Mouse (Mus musculus): Measurements from ENCODE around the gene Pld2. TPM values are rescaled to one million over a fixed set of nuclear protein-coding genes. Genes with fewer than 3 reads are reported as not detected.
"Not testable (repeated sequence)": the region's sequence is repeated elsewhere in the genome, so short reads cannot be mapped to it uniquely, and the experiment has no call there.

Gene Pld2
- polyA plus RNA-seq, 1 experiment from 2014 or later: 12.6 TPM

- WGBS: 67% methylated on average over 7 of the region's 7 CpGs
- Histone ChIP-seq H3K4me2 (no peak overlapping the region), H3K27me3 (replicated peaks) (peaks cover 28% of the 10 kb centered on the region), H3K4me3 (no peak overlapping the region), H3K9ac (no peak overlapping the region), H3K4me1 (replicated peaks) (no peaks in the 10 kb centered on the region), H3K9me3 (replicated peaks) (no peaks in the 10 kb centered on the region), H3K36me3 (no peaks in the 10 kb centered on the region), H3K27ac (ENCODE audit: poor library complexity, severe bottlenecking) (no peak overlapping the region)
- no peak for ATAC-seq (ENCODE audit: insufficient number of reproducible peaks, low FRiP score)
Measured at GRCm38 (mm10) chr11:70512709-70513342, 27.0 kb upstream of the Pld2 start.

- Histone ChIP-seq H3K9ac (no peak overlapping the region), H3K4me3 (no peak overlapping the region), H3K27me3 (replicated peaks) (peaks cover 21% of the 10 kb centered on the region), H3K4me1 (replicated peaks) (no peaks in the 10 kb centered on the region), H3K36me3 (no peaks in the 10 kb centered on the region), H3K27ac (ENCODE audit: poor library complexity, severe bottlenecking) (no peak overlapping the region), H3K4me2 (no peak overlapping the region), H3K9me3 (replicated peaks) (no peaks in the 10 kb centered on the region)
- WGBS: 61% methylated on average over 11 of the region's 11 CpGs
- ATAC-seq (ENCODE audit: insufficient number of reproducible peaks, low FRiP score): no peak
Measured at GRCm38 (mm10) chr11:70513520-70513919, 26.3 kb upstream of the Pld2 start.

GRCm38 (mm10) chr11:70514288-70514687, 25.6 kb upstream of the Pld2 start, which contains the start of gene Vmo1:
Vmo1 (minus strand) TSS chr11:70514616.
- no peak within 1 kb of the TSS for H3K4me3 ChIP-seq
- no peak within 1 kb of the TSS for H3K4me2 ChIP-seq
- H3K36me3 ChIP-seq: no peaks in the 10 kb centered on the region
- H3K27me3 ChIP-seq (replicated peaks): peaks cover 17% of the 10 kb centered on the region
- H3K4me1 ChIP-seq (replicated peaks): no peaks in the 10 kb centered on the region
- no peaks in the 10 kb centered on the region for H3K9me3 ChIP-seq (replicated peaks)
- WGBS: 86% methylated on average over 7 of the region's 7 CpGs
- ATAC-seq (ENCODE audit: insufficient number of reproducible peaks, low FRiP score): no peak
- H3K27ac ChIP-seq (ENCODE audit: poor library complexity, severe bottlenecking): no peak within 1 kb of the TSS
- H3K9ac ChIP-seq: no peak within 1 kb of the TSS

- H3K9me3 ChIP-seq (replicated peaks): no peaks in the 10 kb centered on the region
- WGBS: 18% methylated on average over 2 of the region's 2 CpGs
- no peak overlapping the region for H3K4me2 ChIP-seq
- peaks cover 11% of the 10 kb centered on the region for H3K4me1 ChIP-seq (replicated peaks)
- 0 out of 2 replicates have a peak, but pooled peaks cover 4% of the 10 kb centered on the region for H3K27me3 ChIP-seq (replicated peaks)
- H3K36me3 ChIP-seq: no peaks in the 10 kb centered on the region
- no peak overlapping the region for H3K27ac ChIP-seq (ENCODE audit: poor library complexity, severe bottlenecking)
- no peak overlapping the region for H3K9ac ChIP-seq
- no peak for ATAC-seq (ENCODE audit: insufficient number of reproducible peaks, low FRiP score)
- no peak overlapping the region for H3K4me3 ChIP-seq
Measured at GRCm38 (mm10) chr11:70516352-70516751, 23.5 kb upstream of the Pld2 start.

- no peak overlapping the region for H3K4me2 ChIP-seq
Measured at GRCm38 (mm10) chr11:70518436-70518835, 21.4 kb upstream of the Pld2 start.

GRCm38 (mm10) chr11:70518923-70519322, 20.9 kb upstream of the Pld2 start, which contains the start of gene Gltpd2:
Gltpd2 (plus strand) TSS chr11:70519196.
- 81% methylated on average over 10 of the region's 10 CpGs for WGBS
- Histone ChIP-seq H3K4me3 (peak within 1 kb of the TSS; percentile 39), H3K9me3 (replicated peaks) (no peaks in the 10 kb centered on the region), H3K36me3 (no peaks in the 10 kb centered on the region), H3K4me1 (replicated peaks) (peaks cover 11% of the 10 kb centered on the region), H3K4me2 (peak within 1 kb of the TSS; percentile 67), H3K27me3 (replicated peaks) (0 out of 2 replicates have a peak, but pooled peaks cover 4% of the 10 kb centered on the region), H3K27ac (ENCODE audit: poor library complexity, severe bottlenecking) (peak within 1 kb of the TSS; percentile 36; the same call in 1 of the 2 replicates), H3K9ac (peak within 1 kb of the TSS; percentile 68)
- ATAC-seq (ENCODE audit: insufficient number of reproducible peaks, low FRiP score): no peak

More at GRCm38 (mm10) chr11:70518436-70518835, 21.4 kb upstream of the Pld2 start:
- H3K4me1 ChIP-seq (replicated peaks): peaks cover 11% of the 10 kb centered on the region
- H3K27ac ChIP-seq (ENCODE audit: poor library complexity, severe bottlenecking): no peak overlapping the region
- 54% methylated on average over 1 of the region's 1 CpGs for WGBS
- no peaks in the 10 kb centered on the region for H3K9me3 ChIP-seq (replicated peaks)
- H3K36me3 ChIP-seq: no peaks in the 10 kb centered on the region
- no peak overlapping the region for H3K4me3 ChIP-seq
- 0 out of 2 replicates have a peak, but pooled peaks cover 4% of the 10 kb centered on the region for H3K27me3 ChIP-seq (replicated peaks)
- H3K9ac ChIP-seq: no peak overlapping the region
- no peak for ATAC-seq (ENCODE audit: insufficient number of reproducible peaks, low FRiP score)

GRCm38 (mm10) chr11:70520178-70520769, 19.6 kb upstream of the Pld2 start:
- H3K9ac ChIP-seq: peak overlapping the region; percentile 68
- ATAC-seq (ENCODE audit: insufficient number of reproducible peaks, low FRiP score): peak; percentile 61; the same call in 1 of the 2 replicates
- peak overlapping the region; percentile 36; the same call in 1 of the 2 replicates for H3K27ac ChIP-seq (ENCODE audit: poor library complexity, severe bottlenecking)
- 6% methylated on average over 41 of the region's 41 CpGs for WGBS
- H3K36me3 ChIP-seq: no peaks in the 10 kb centered on the region
- peak overlapping the region; percentile 39 for H3K4me3 ChIP-seq
- H3K9me3 ChIP-seq (replicated peaks): no peaks in the 10 kb centered on the region
- peaks cover 11% of the 10 kb centered on the region for H3K4me1 ChIP-seq (replicated peaks)
- H3K27me3 ChIP-seq (replicated peaks): 0 out of 2 replicates have a peak, but pooled peaks cover 4% of the 10 kb centered on the region
- H3K4me2 ChIP-seq: peak overlapping the region; percentile 67

- peaks cover 18% of the 10 kb centered on the region for H3K4me1 ChIP-seq (replicated peaks)
- H3K4me2 ChIP-seq; H3K4me3 ChIP-seq; H3K9me3 ChIP-seq (replicated peaks); ATAC-seq (ENCODE audit: insufficient number of reproducible peaks, low FRiP score); H3K27me3 ChIP-seq (replicated peaks); H3K27ac ChIP-seq (ENCODE audit: poor library complexity, severe bottlenecking); H3K9ac ChIP-seq: not testable (repeated sequence)
- peaks cover 24% of the 10 kb centered on the region for H3K36me3 ChIP-seq
- 88% methylated on average over 8 of the region's 8 CpGs for WGBS
Measured at GRCm38 (mm10) chr11:70523306-70523989, 16.4 kb upstream of the Pld2 start.

GRCm38 (mm10) chr11:70524782-70525181, 15.1 kb upstream of the Pld2 start:
- no peak overlapping the region for H3K27ac ChIP-seq (ENCODE audit: poor library complexity, severe bottlenecking)
- H3K9ac ChIP-seq: no peak overlapping the region
- 5% methylated on average over 8 of the region's 8 CpGs for WGBS
- peak overlapping the region; percentile 85 for H3K4me3 ChIP-seq
- peak overlapping the region; percentile 62 for H3K4me2 ChIP-seq
- H3K27me3 ChIP-seq (replicated peaks): no peaks in the 10 kb centered on the region
- H3K4me1 ChIP-seq (replicated peaks): peaks cover 18% of the 10 kb centered on the region
- peak; percentile 2; the same call in 1 of the 2 replicates for ATAC-seq (ENCODE audit: insufficient number of reproducible peaks, low FRiP score)
- peaks cover 30% of the 10 kb centered on the region for H3K36me3 ChIP-seq
- no peaks in the 10 kb centered on the region for H3K9me3 ChIP-seq (replicated peaks)

- H3K4me2 ChIP-seq: peak within 1 kb of the TSS; percentile 71
- H3K36me3 ChIP-seq: peaks cover 30% of the 10 kb centered on the region
- peak within 1 kb of the TSS; percentile 85 for H3K4me3 ChIP-seq
- peak; percentile 95 for ATAC-seq (ENCODE audit: insufficient number of reproducible peaks, low FRiP score)
- H3K27me3 ChIP-seq (replicated peaks): no peaks in the 10 kb centered on the region
- H3K9ac ChIP-seq: peak within 1 kb of the TSS; percentile 82
- peaks cover 13% of the 10 kb centered on the region for H3K4me1 ChIP-seq (replicated peaks)
- H3K27ac ChIP-seq (ENCODE audit: poor library complexity, severe bottlenecking): peak within 1 kb of the TSS; percentile 70
- H3K9me3 ChIP-seq (replicated peaks): no peaks in the 10 kb centered on the region
- WGBS: under 1% methylated on average over 25 of the region's 26 CpGs
Measured at GRCm38 (mm10) chr11:70525184-70525678, 14.6 kb upstream of the Pld2 start, which contains the start of gene Psmb6. Psmb6 (plus strand) TSS chr11:70525367.

GRCm38 (mm10) chr11:70525726-70526125, 14.1 kb upstream of the Pld2 start:
- H3K4me2 ChIP-seq: peak overlapping the region; percentile 71
- no peaks in the 10 kb centered on the region for H3K9me3 ChIP-seq (replicated peaks)
- no peak overlapping the region for H3K27ac ChIP-seq (ENCODE audit: poor library complexity, severe bottlenecking)
- peak overlapping the region; percentile 82 for H3K9ac ChIP-seq
- peak overlapping the region; percentile 85 for H3K4me3 ChIP-seq
- H3K27me3 ChIP-seq (replicated peaks): no peaks in the 10 kb centered on the region
- H3K4me1 ChIP-seq (replicated peaks): peaks cover 9% of the 10 kb centered on the region
- ATAC-seq (ENCODE audit: insufficient number of reproducible peaks, low FRiP score): peak; percentile 54; the same call in 1 of the 2 replicates
- peaks cover 30% of the 10 kb centered on the region for H3K36me3 ChIP-seq
- 2% methylated on average over 12 of the region's 12 CpGs for WGBS

Data from heart, embryonic 12.5 days (tissue).